ENCODE assay signal across 8 mouse cellular contexts in the genomic region with DNA sequence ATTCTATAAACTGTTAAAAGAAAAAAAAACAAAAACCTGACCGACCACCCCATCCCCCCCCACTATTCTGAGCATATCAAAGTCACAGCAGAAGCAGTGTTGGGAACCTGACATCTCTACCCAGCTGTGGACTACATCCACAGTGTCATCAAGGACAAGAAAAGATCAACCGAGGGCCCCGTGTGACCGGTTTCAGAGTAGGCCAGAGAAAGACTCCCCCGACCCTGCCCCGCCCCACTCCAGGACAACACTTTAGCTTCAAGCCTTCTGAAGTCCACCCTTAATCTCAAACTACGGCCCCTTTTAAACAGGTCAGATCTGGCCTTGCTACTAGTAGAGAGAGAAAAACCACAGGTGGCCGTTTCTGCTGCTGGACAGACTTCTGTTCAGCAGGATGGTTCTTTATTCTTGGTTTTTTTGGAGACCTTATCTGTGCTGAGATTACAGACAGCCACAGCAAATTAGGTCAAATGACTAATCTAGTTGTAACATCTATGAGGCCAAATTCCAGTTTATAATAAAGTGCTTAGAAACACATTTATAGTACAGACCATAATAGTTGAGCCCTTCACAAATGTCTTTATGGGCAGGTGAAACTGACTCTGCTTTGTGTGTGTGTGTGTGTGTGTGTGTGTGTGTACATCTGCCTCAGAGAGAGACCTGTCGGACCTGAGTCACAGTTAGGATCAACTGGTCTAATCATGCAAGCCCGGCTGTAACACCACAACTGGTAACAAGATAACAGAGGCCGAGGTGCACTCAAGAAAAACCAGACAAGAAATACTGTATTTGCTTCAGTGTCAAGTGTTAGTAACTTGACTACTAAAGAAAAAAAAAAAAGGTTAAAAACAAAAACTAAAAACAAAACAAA. TPM values are rescaled to one million over a fixed set of nuclear protein-coding genes. Genes with fewer than 3 reads are reported as not detected.
A peak's percentile ranks its signal among the peaks of the same experiment; 100 is the strongest.
DNase-seq lines count a peak whose midpoint lies in the region; ATAC-seq lines count a peak whose summit lies in the region.

No protein-coding gene starts in this region.

- ATAC-seq in megakaryocyte, adult 5-6 weeks (ENCODE audit: poor library complexity, severe bottlenecking) = no peak
- no peak for ATAC-seq in intestine, embryonic 16.5 days
- no peak for ATAC-seq in midbrain, embryonic 14.5 days (ENCODE audit: low FRiP score, low TSS enrichment)

- peak overlapping the region; percentile 48; the same call in 1 of the 2 replicates for H3K27ac ChIP-seq in forebrain, embryonic 10.5 days
- peak overlapping the region; percentile 85 for H3K27ac ChIP-seq in intestine, embryonic 16.5 days (ENCODE audit: low read length)
- H3K27ac ChIP-seq in midbrain, embryonic 14.5 days (replicated peaks; ENCODE audit: low read depth, low read length) = no peak overlapping the region

- no peak for DNase-seq in forebrain, embryonic 10.5 days (ENCODE audit: extremely low spot score, low spot score)
- no peak for DNase-seq in midbrain, embryonic 14.5 days
- DNase-seq in cerebellum, adult 18-20 months = no peak
- DNase-seq in cerebellum, adult 11 months = no peak
- DNase-seq in lung, postnatal 36 days = no peak

- peak overlapping the region; percentile 100 for H3K4me3 ChIP-seq in megakaryocyte, embryonic 14.5 days (replicated peaks)
- H3K4me3 ChIP-seq in forebrain, embryonic 10.5 days = peak overlapping the region; percentile 99
- H3K4me3 ChIP-seq in intestine, embryonic 16.5 days (ENCODE audit: low read length) = peak overlapping the region; percentile 100
- peak overlapping the region; percentile 99 for H3K4me3 ChIP-seq in midbrain, embryonic 14.5 days (replicated peaks; ENCODE audit: low read depth, low read length)

- H3K4me2 ChIP-seq in intestine, embryonic 16.5 days (ENCODE audit: low read depth, low read length) = peak overlapping the region; percentile 81
- peak overlapping the region; percentile 100 for H3K4me2 ChIP-seq in midbrain, embryonic 14.5 days (ENCODE audit: low read length)

- H3K4me1 ChIP-seq in megakaryocyte, embryonic 14.5 days = peaks cover 50% of the 10 kb centered on the region
- peaks cover 89% of the 10 kb centered on the region for H3K4me1 ChIP-seq in forebrain, embryonic 10.5 days
- peaks cover 36% of the 10 kb centered on the region for H3K4me1 ChIP-seq in intestine, embryonic 16.5 days (ENCODE audit: control insufficient read depth, insufficient read depth, low read length)
- peaks cover 60% of the 10 kb centered on the region for H3K4me1 ChIP-seq in midbrain, embryonic 14.5 days (ENCODE audit: control insufficient read depth, insufficient read depth, low read length)

- H3K9me3 ChIP-seq in megakaryocyte, embryonic 14.5 days = no peaks in the 10 kb centered on the region
- no peaks in the 10 kb centered on the region for H3K9me3 ChIP-seq in forebrain, embryonic 10.5 days
- H3K9me3 ChIP-seq in intestine, embryonic 16.5 days (ENCODE audit: control insufficient read depth, low read length) = no peaks in the 10 kb centered on the region
- no peaks in the 10 kb centered on the region for H3K9me3 ChIP-seq in midbrain, embryonic 14.5 days (ENCODE audit: control insufficient read depth, low read length)

- peaks cover 74% of the 10 kb centered on the region for H3K36me3 ChIP-seq in megakaryocyte, embryonic 14.5 days (replicated peaks; ENCODE audit: low read length)
- peaks cover 41% of the 10 kb centered on the region for H3K36me3 ChIP-seq in forebrain, embryonic 10.5 days (replicated peaks)
- peaks cover 4% of the 10 kb centered on the region for H3K36me3 ChIP-seq in intestine, embryonic 16.5 days (ENCODE audit: control insufficient read depth, insufficient read depth, low read length)
- H3K36me3 ChIP-seq in midbrain, embryonic 14.5 days (ENCODE audit: control insufficient read depth, insufficient read depth, low read length) = peaks cover 32% of the 10 kb centered on the region

- WGBS in forebrain, embryonic 10.5 days = 51% methylated on average over 11 of the region's 11 CpGs
- 9% methylated on average over 11 of the region's 11 CpGs for WGBS in intestine, embryonic 16.5 days
- 31% methylated on average over 11 of the region's 11 CpGs for WGBS in midbrain, embryonic 14.5 days

- no peaks in the 10 kb centered on the region for H3K27me3 ChIP-seq in megakaryocyte, embryonic 14.5 days (replicated peaks)
- no peaks in the 10 kb centered on the region for H3K27me3 ChIP-seq in forebrain, embryonic 10.5 days (ENCODE audit: poor library complexity, severe bottlenecking)
- H3K27me3 ChIP-seq in intestine, embryonic 16.5 days (replicated peaks; ENCODE audit: control insufficient read depth, insufficient read depth, low read length) = no peaks in the 10 kb centered on the region
- H3K27me3 ChIP-seq in midbrain, embryonic 14.5 days (ENCODE audit: control insufficient read depth, insufficient read depth, low read length) = no peaks in the 10 kb centered on the region

- peak overlapping the region; percentile 100 for H3K9ac ChIP-seq in intestine, embryonic 16.5 days (ENCODE audit: low read depth, low read length)
- peak overlapping the region; percentile 27; the same call in 1 of the 2 replicates for H3K9ac ChIP-seq in midbrain, embryonic 14.5 days (replicated peaks; ENCODE audit: low read length)

RNA-seq across cellular contexts. Expression of a gene that starts 4.9 kb away (rescaled TPM):
- polyA plus RNA-seq in megakaryocyte, embryonic 14.5 days (2012; ENCODE audit: insufficient read depth, low replicate concordance) = 51.5 and 58.6 TPM in 2 replicates
- total RNA-seq in megakaryocyte, adult 5-6 weeks (2015) = 95.9 and 105 TPM in 2 replicates
- total RNA-seq in megakaryocyte, adult 5-6 weeks (2017) = 93.8 and 99.8 TPM in 2 replicates
- polyA plus RNA-seq in forebrain, embryonic 10.5 days (2016; fragmentation: Nextera tagmentation; extraction: Ambion mirVana) = 3.0 and 3.4 TPM in 2 replicates
- 11.5 and 11.9 TPM in 2 replicates for polyA plus RNA-seq in intestine, embryonic 16.5 days (2015; fragmentation: Nextera tagmentation; extraction: Ambion mirVana)
- 7.8 and 9.8 TPM in 2 replicates for polyA plus RNA-seq in midbrain, embryonic 14.5 days (2014; fragmentation: Nextera tagmentation; extraction: Ambion mirVana)
